9 mouse cellular contexts compared by ENCODE assay signal in the genomic region with DNA sequence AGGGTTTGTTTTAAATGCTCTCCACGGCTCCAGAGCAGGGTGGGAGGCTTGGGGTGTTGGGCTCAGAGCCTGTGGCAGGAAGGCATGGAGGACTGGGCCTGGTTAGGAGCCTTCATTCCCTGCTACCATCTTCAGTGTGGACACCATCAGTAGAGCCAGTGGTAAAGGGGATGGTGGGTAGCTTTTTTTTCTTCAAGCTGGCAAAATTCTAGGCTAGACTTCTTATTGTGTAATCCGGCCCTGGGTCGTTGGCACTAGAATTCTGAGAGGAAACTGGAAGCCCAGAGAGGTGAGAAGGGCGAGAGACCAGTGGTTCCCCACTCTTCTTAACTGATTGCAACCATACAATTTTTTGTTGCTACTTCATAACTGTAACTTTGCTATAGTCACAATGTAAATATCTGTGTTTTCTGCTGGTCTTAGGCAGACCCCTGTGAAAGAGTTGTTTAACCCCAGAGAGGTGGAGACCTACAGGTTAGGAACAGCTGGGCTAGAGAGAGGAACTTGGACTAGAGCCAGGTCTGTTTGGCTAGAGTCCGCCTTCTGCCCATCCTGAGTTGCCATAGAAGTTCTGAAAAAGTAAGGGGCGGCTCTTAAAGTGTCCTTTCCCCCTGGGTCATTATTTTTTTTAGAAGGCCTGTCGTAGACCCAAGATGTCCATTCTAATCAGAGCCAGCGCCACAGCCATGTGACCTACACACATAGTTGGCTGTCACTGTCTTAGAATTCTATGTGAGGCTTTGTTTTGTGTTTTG. TPM values are rescaled to one million over a fixed set of nuclear protein-coding genes. Genes with fewer than 3 reads are reported as not detected.
DNase-seq lines count a peak whose midpoint lies in the region; ATAC-seq and TF ChIP-seq lines count a peak whose summit lies in the region.
"Had no signal": no experiment of that assay in that cellular context is flagged by ENCODE, and none has a peak within 500 bp of the region (broad histone marks: within the 10 kb centered on the region; RNA-seq: fewer than 3 reads in every experiment).

No protein-coding gene starts in this region.

- H3K27ac ChIP-seq in forebrain, embryonic 14.5 days (ENCODE audit: low read depth, low read length) = peak overlapping the region; percentile 21; the same call in 1 of the 2 replicates
- H3K27ac ChIP-seq in forebrain, embryonic 13.5 days = no peak overlapping the region; the same call in 1 of the 2 replicates
- H3K27ac ChIP-seq in layer of hippocampus, adult 2 months = peak overlapping the region; percentile 94
- peak overlapping the region; percentile 33; the same call in 1 of the 2 replicates for H3K27ac ChIP-seq in MEL (ENCODE audit: control insufficient read depth, low read depth, low read length)
- H3K27ac ChIP-seq in kidney, embryonic 16.5 days (ENCODE audit: low read length) = peak overlapping the region; percentile 90; the same call in 1 of the 2 replicates
- no peak overlapping the region for H3K27ac ChIP-seq in limb, embryonic 10.5 days

- peaks cover 70% of the 10 kb centered on the region for H3K79me2 ChIP-seq in MEL (ENCODE audit: control insufficient read depth, insufficient read depth, low read length, poor library complexity)

- no peak overlapping the region for H3K9ac ChIP-seq in forebrain, embryonic 14.5 days (ENCODE audit: low read length)
- H3K9ac ChIP-seq in forebrain, embryonic 13.5 days = no peak overlapping the region
- H3K9ac ChIP-seq in MEL (ENCODE audit: control insufficient read depth, low read depth, low read length, poor library complexity, severe bottlenecking) = no peak overlapping the region
- H3K9ac ChIP-seq in kidney, embryonic 16.5 days (replicated peaks; ENCODE audit: low read length) = no peak overlapping the region; the same call in 1 of the 2 replicates

- H3K4me3 ChIP-seq in forebrain, embryonic 14.5 days (ENCODE audit: low read depth, low read length) = no peak overlapping the region
- H3K4me3 ChIP-seq in forebrain, embryonic 13.5 days = no peak overlapping the region
- H3K4me3 ChIP-seq in layer of hippocampus, adult 2 months = no peak overlapping the region
- H3K4me3 ChIP-seq in MEL (ENCODE audit: control insufficient read depth in 1 of 2, insufficient read depth in 1 of 2, low read depth in 2 of 2, low read length in 2 of 2) = no peak overlapping the region
- H3K4me3 ChIP-seq in kidney, embryonic 16.5 days (ENCODE audit: low read length) = no peak overlapping the region
- no peak overlapping the region for H3K4me3 ChIP-seq in limb, embryonic 10.5 days

- 0 out of 4 replicates have a peak, but pooled peaks of 1 of the 2 experiments have one; percentile 7 for TF ChIP-seq EP300 in MEL (IDR thresholded peaks at IDR 0.05; ENCODE audit: low read depth in 1 of 2, low read length in 2 of 2)

- TF ChIP-seq RAD21 in MEL (IDR thresholded peaks at IDR 0.05; ENCODE audit: low read depth, low read length) = no peak

- ATAC-seq in forebrain, embryonic 14.5 days = no peak
- ATAC-seq in forebrain, embryonic 13.5 days = no peak
- ATAC-seq in kidney, embryonic 16.5 days (ENCODE audit: low FRiP score, low TSS enrichment) = no peak

- 60% methylated on average over 8 of the region's 8 CpGs for WGBS in forebrain, embryonic 14.5 days
- 63% methylated on average over 8 of the region's 8 CpGs for WGBS in forebrain, embryonic 13.5 days
- WGBS in kidney, embryonic 16.5 days = 66% methylated on average over 8 of the region's 8 CpGs
- WGBS in limb, embryonic 10.5 days = 83% methylated on average over 8 of the region's 8 CpGs

- no peaks in the 10 kb centered on the region for H3K9me3 ChIP-seq in forebrain, embryonic 14.5 days (replicated peaks; ENCODE audit: control insufficient read depth, low read length)
- no peaks in the 10 kb centered on the region for H3K9me3 ChIP-seq in forebrain, embryonic 13.5 days (replicated peaks)
- H3K9me3 ChIP-seq in MEL (replicated peaks; ENCODE audit: insufficient read depth, low read length) = no peaks in the 10 kb centered on the region
- no peaks in the 10 kb centered on the region for H3K9me3 ChIP-seq in kidney, embryonic 16.5 days (ENCODE audit: low read length)
- H3K9me3 ChIP-seq in limb, embryonic 10.5 days (replicated peaks) = no peaks in the 10 kb centered on the region
- H3K9me3 ChIP-seq: megakaryocyte, embryonic 14.5 days had no signal

- no peaks in the 10 kb centered on the region for H3K27me3 ChIP-seq in forebrain, embryonic 14.5 days (replicated peaks; ENCODE audit: control insufficient read depth, insufficient read depth, low read length)
- no peaks in the 10 kb centered on the region for H3K27me3 ChIP-seq in forebrain, embryonic 13.5 days
- no peaks in the 10 kb centered on the region for H3K27me3 ChIP-seq in MEL (ENCODE audit: control insufficient read depth in 1 of 2, insufficient read depth in 2 of 2, low read length in 2 of 2)
- no peaks in the 10 kb centered on the region for H3K27me3 ChIP-seq in kidney, embryonic 16.5 days (ENCODE audit: insufficient read depth, low read length)
- no peaks in the 10 kb centered on the region for H3K27me3 ChIP-seq in limb, embryonic 10.5 days (ENCODE audit: low read depth, poor library complexity, severe bottlenecking)
- H3K27me3 ChIP-seq: megakaryocyte, embryonic 14.5 days had no signal

- H3K4me1 ChIP-seq in forebrain, embryonic 14.5 days (ENCODE audit: control insufficient read depth, insufficient read depth, low read length) = peaks cover 63% of the 10 kb centered on the region
- H3K4me1 ChIP-seq in forebrain, embryonic 13.5 days = peaks cover 99% of the 10 kb centered on the region
- peaks cover 22 to 45% of the 10 kb centered on the region in 2 experiments for H3K4me1 ChIP-seq in MEL (ENCODE audit: control insufficient read depth in 1 of 2, insufficient read depth in 2 of 2, low read length in 2 of 2)
- H3K4me1 ChIP-seq in kidney, embryonic 16.5 days (ENCODE audit: insufficient read depth, low read length) = peaks cover 98% of the 10 kb centered on the region
- peaks cover 98% of the 10 kb centered on the region for H3K4me1 ChIP-seq in limb, embryonic 10.5 days

- TF ChIP-seq CTCF in layer of hippocampus, adult 2 months (conservative IDR thresholded peaks at IDR 0.05) = no peak
- TF ChIP-seq CTCF in MEL (IDR thresholded peaks at IDR 0.05 in 2 of 3, conservative IDR thresholded peaks at IDR 0.05 in 1 of 3; ENCODE audit: control insufficient read depth in 1 of 3, insufficient read depth in 1 of 3, low read depth in 2 of 3, low read length in 3 of 3, poor library complexity in 1 of 3, severe bottlenecking in 1 of 3) = no peak

- H3K4me2 ChIP-seq in forebrain, embryonic 14.5 days (ENCODE audit: low read length) = no peak overlapping the region
- no peak overlapping the region for H3K4me2 ChIP-seq in forebrain, embryonic 13.5 days
- H3K4me2 ChIP-seq in kidney, embryonic 16.5 days (replicated peaks; ENCODE audit: low read depth, low read length) = no peak overlapping the region

- H3K36me3 ChIP-seq in forebrain, embryonic 14.5 days (ENCODE audit: control insufficient read depth, insufficient read depth, low read length) = no peaks in the 10 kb centered on the region
- no peaks in the 10 kb centered on the region for H3K36me3 ChIP-seq in forebrain, embryonic 13.5 days (ENCODE audit: poor library complexity, severe bottlenecking)
- H3K36me3 ChIP-seq in MEL (ENCODE audit: control insufficient read depth in 1 of 2, insufficient read depth in 2 of 2, low read length in 2 of 2) = peaks cover 0 to 41% of the 10 kb centered on the region in 2 experiments; a peak in 2 of 4 replicates
- no peaks in the 10 kb centered on the region for H3K36me3 ChIP-seq in kidney, embryonic 16.5 days (ENCODE audit: insufficient read depth, low read length)
- peaks cover 33% of the 10 kb centered on the region for H3K36me3 ChIP-seq in limb, embryonic 10.5 days

- no peak for DNase-seq in forebrain, embryonic 14.5 days (ENCODE audit: low spot score)
- DNase-seq in layer of hippocampus, adult 2 months (ENCODE audit: low spot score in 2 of 2) = no peak
- DNase-seq in layer of hippocampus, postnatal 36 days = no peak
- DNase-seq in MEL (ENCODE audit: low read depth, low spot score) = peak; percentile 56
- no peak for DNase-seq in ovary, adult 18-20 months (ENCODE audit: low spot score)
- no peak for DNase-seq in limb, embryonic 10.5 days (ENCODE audit: low spot score)

- no peak for TF ChIP-seq POLR2A in MEL (IDR thresholded peaks at IDR 0.05; ENCODE audit: control insufficient read depth in 1 of 2, insufficient read depth in 1 of 2, low read depth in 1 of 2, low read length in 2 of 2, poor library complexity in 1 of 2)

TF ChIP-seq in MEL, 35 proteins besides CTCF, POLR2A, EP300 and RAD21:
- TF ChIP-seq KAT2A (conservative IDR thresholded peaks at IDR 0.05; ENCODE audit: low read depth, low read length) = no peak
- peak; percentile 37; the same call in 1 of the 2 replicates for TF ChIP-seq ETS1 (IDR thresholded peaks at IDR 0.05; ENCODE audit: low read depth, low read length)
- no peak for TF ChIP-seq E2F4 (IDR thresholded peaks at IDR 0.05; ENCODE audit: borderline replicate concordance, low read depth, low read length)
- no peak for TF ChIP-seq NELFE (IDR thresholded peaks at IDR 0.05; ENCODE audit: low read depth, low read length)

RNA-seq across cellular contexts. Expression of a gene that starts 24.4 kb away (rescaled TPM):
- polyA plus RNA-seq in forebrain, embryonic 14.5 days (2014; fragmentation: Nextera tagmentation; extraction: Ambion mirVana) = 115 and 118 TPM in 2 replicates
- 254 and 256 TPM in 2 replicates for polyA plus RNA-seq in forebrain, embryonic 13.5 days (2015; fragmentation: Nextera tagmentation; extraction: Ambion mirVana)
- 100 to 1,000 TPM; 350 to 351 TPM for total RNA-seq in layer of hippocampus, adult 2 months (2021)
- total RNA-seq in layer of hippocampus, postnatal 36 days (2021) = 100 to 1,000 TPM; 334 to 351 TPM
- 182 and 205 TPM in 2 replicates for total RNA-seq in MEL (2012; rRNA removed)
- polyA plus RNA-seq in MEL (2012; ENCODE audit: insufficient read depth in 1 of 2, insufficient read length in 2 of 2, low read depth in 1 of 2, low replicate concordance in 2 of 2, missing spikeins in 1 of 2) = 100 to 1,000 TPM; 362 to 516 TPM
- 196 and 238 TPM in 2 replicates for polyA plus RNA-seq in kidney, embryonic 16.5 days (2015; fragmentation: Nextera tagmentation; extraction: Ambion mirVana)
- polyA plus RNA-seq in limb, embryonic 10.5 days (2016; fragmentation: Nextera tagmentation; extraction: Ambion mirVana) = 240 and 246 TPM in 2 replicates

Comparison
In these comparisons a context has a peak if more than half of its experiments do, and no peak if none do; other contexts are left out.
1. H3K27ac ChIP-seq: peak in forebrain, embryonic 14.5 days (single experiment), layer of hippocampus, adult 2 months (single experiment), MEL (single experiment) and kidney, embryonic 16.5 days (single experiment); none in forebrain, embryonic 13.5 days (single experiment) and limb, embryonic 10.5 days (single experiment).